Mouse (Mus musculus) T-helper 17 cell (primary cell): Measurements from ENCODE around the gene Fancc.

ENCODE experiments used
- in situ Hi-C, 2 experiments: fragments of 300-600 bp; cut with MboI, MseI; formaldehyde crosslinking; loops; 1 replicate in 1 of 2; 2 replicates in 1 of 2; pipeline ENCODE4 v1.15.1; 2025; ENCODE audit warnings: high pct_unique_total_duplicates in 2 of 2

Gene Fancc

GRCm38 (mm10) chr13:63247631-63248030 is 249.4 kb downstream of the Fancc start:
- in situ Hi-C loops = no loop called here

- in situ Hi-C loops = no loop called here
Measured at GRCm38 (mm10) chr13:63247041-63247440, 250.0 kb downstream of the Fancc start.

GRCm38 (mm10) chr13:63246332-63246940 is 250.6 kb downstream of the Fancc start:
- in situ Hi-C loops = no loop called here

- in situ Hi-C loops = no loop called here
Measured at GRCm38 (mm10) chr13:63245812-63246211, 251.3 kb downstream of the Fancc start.

- in situ Hi-C loops = no loop called here
Measured at GRCm38 (mm10) chr13:63245218-63245617, 251.9 kb downstream of the Fancc start.

- in situ Hi-C loops = no loop called here
Measured at GRCm38 (mm10) chr13:63244425-63244824, 252.7 kb downstream of the Fancc start.

GRCm38 (mm10) chr13:63243586-63243985 is 253.5 kb downstream of the Fancc start:
- in situ Hi-C loops = no loop called here

GRCm38 (mm10) chr13:63242401-63243192 is 254.5 kb downstream of the Fancc start:
- in situ Hi-C loops = no loop called here

GRCm38 (mm10) chr13:63241665-63242064 is 255.4 kb downstream of the Fancc start:
- in situ Hi-C loops = no loop called here

- in situ Hi-C loops = no loop called here
Measured at GRCm38 (mm10) chr13:63240835-63241234, 256.2 kb downstream of the Fancc start.

GRCm38 (mm10) chr13:63239877-63240671 is 257.0 kb downstream of the Fancc start:
- in situ Hi-C loops = no loop called here

GRCm38 (mm10) chr13:63239301-63239804 is 257.7 kb downstream of the Fancc start:
- in situ Hi-C loops = no loop called here

GRCm38 (mm10) chr13:63238045-63238444 is 259.0 kb downstream of the Fancc start:
- in situ Hi-C loops = no loop called here

- in situ Hi-C loops = no loop called here
Measured at GRCm38 (mm10) chr13:63236159-63236893, 260.8 kb downstream of the Fancc start.

- in situ Hi-C loops = no loop called here
Measured at GRCm38 (mm10) chr13:63235551-63235950, 261.5 kb downstream of the Fancc start.
